Mouse (Mus musculus) liver, embryonic 14.5 days (tissue): ENCODE measurements around the gene Nebl. TPM values are rescaled to one million over a fixed set of nuclear protein-coding genes. Genes with fewer than 3 reads are reported as not detected.
"Not testable (repeated sequence)": the region's sequence is repeated elsewhere in the genome, so short reads cannot be mapped to it uniquely, and the experiment has no call there.

Source experiments
- ATAC-seq: fragments of 200-750 bp; cut with Nextera tagmentation; 2 replicates; pipeline ENCODE4 v1.8.0; 2017; ENCODE audit warnings: moderate number of reproducible peaks, mild to moderate bottlenecking, moderate library complexity; ENCODE audit not compliant: insufficient read depth
- DNase-seq, 3 experiments: peaks; one replicate each; pipeline ENCODE4 v3.0.0-alpha.2; 2012 to 2013; ENCODE audit warnings: low read depth in 3 of 3, low spot score in 3 of 3
- H3K27ac ChIP-seq: fragments of 300-500 bp; sonication (generic); 2 replicates; pipeline ENCODE4 v1.5.1; 2014; ENCODE audit warnings: moderate library complexity, mild to moderate bottlenecking, control low read depth, inconsistent platforms
- H3K27me3 ChIP-seq: fragments of 300-500 bp; sonication (generic); 2 replicates; pipeline ENCODE4 v1.6.1; 2014; ENCODE audit warnings: mild to moderate bottlenecking, low read length, moderate library complexity; ENCODE audit not compliant: control insufficient read depth, insufficient read depth
- H3K36me3 ChIP-seq: fragments of 300-500 bp; sonication (generic); replicated peaks from 2 replicates; pipeline ENCODE4 v1.6.1; 2014; ENCODE audit warnings: low read depth; ENCODE audit not compliant: control insufficient read depth, insufficient read depth
- H3K4me1 ChIP-seq, 2 experiments: fragments of 200-500 bp in 1 of 2; fragments of 300-500 bp in 1 of 2; sonication (generic) in 1 of 2; replicated peaks; 2 replicates each; pipeline ENCODE4 v1.6.1; 2012 to 2014; ENCODE audit warnings: antibody characterized with exemption in 1 of 2, inconsistent platforms in 1 of 2, low read length in 1 of 2; ENCODE audit not compliant: control insufficient read depth in 2 of 2, insufficient read depth in 2 of 2
- H3K4me2 ChIP-seq: fragments of 300-500 bp; sonication (generic); 2 replicates; pipeline ENCODE4 v1.6.1; 2014; ENCODE audit warnings: low read depth, mild to moderate bottlenecking, control low read depth, moderate library complexity
- H3K4me3 ChIP-seq, 2 experiments: fragments of 200-500 bp in 1 of 2; fragments of 300-500 bp in 1 of 2; sonication (generic) in 1 of 2; 2 replicates each; pipeline ENCODE4 v1.5.1; 2012 to 2014; ENCODE audit warnings: low read depth in 2 of 2, low read length in 2 of 2, mild to moderate bottlenecking in 2 of 2, control low read depth in 1 of 2, inconsistent platforms in 1 of 2, moderate library complexity in 1 of 2; ENCODE audit not compliant: insufficient read depth in 1 of 2
- H3K9ac ChIP-seq: fragments of 300-500 bp; sonication (generic); replicated peaks from 2 replicates; pipeline ENCODE4 v1.6.1; 2014; ENCODE audit warnings: mild to moderate bottlenecking, control low read depth, moderate library complexity
- H3K9me3 ChIP-seq: fragments of 300-500 bp; sonication (generic); 2 replicates; pipeline ENCODE4 v1.6.1; 2016; ENCODE audit warnings: low read length, mixed read lengths; ENCODE audit not compliant: control insufficient read depth
- CTCF ChIP-seq: IDR thresholded peaks from 2 replicates; pipeline ENCODE4 v1.5.1; 2016; ENCODE audit warnings: antibody characterized with exemption, low read depth, control low read depth
- EP300 ChIP-seq: IDR thresholded peaks from 2 replicates; pipeline ENCODE4 v1.6.1; 2016; ENCODE audit warnings: antibody characterized with exemption, low read depth
- WGBS: fragments of 180-500 bp; shearing (Covaris S2); extraction: QIAGEN DNeasy Blood & Tissue Kit; methylation state at CpG from one replicate; pipeline ENCODE4 v1.1.7; 2014; ENCODE audit not compliant: insufficient replicate concordance; 5-methylcytosine and 5-hydroxymethylcytosine counted together
- polyA plus RNA-seq, 2 experiments: library from polyadenylated mRNA; depleted of rRNA in 1 of 2; stranded (reverse) in 1 of 2; unstranded in 1 of 2; fragments of >200 nt; fragmentation: Nextera tagmentation in 1 of 2; extraction: Ambion mirVana in 1 of 2; gene quantifications; 2 replicates each; pipeline versions ENCODE4 v1.2.1 to v1.2.3; 2012 to 2014

The Nebl gene
- polyA plus RNA-seq, 2 experiments = 0.21 to 0.22 TPM

DNA sequence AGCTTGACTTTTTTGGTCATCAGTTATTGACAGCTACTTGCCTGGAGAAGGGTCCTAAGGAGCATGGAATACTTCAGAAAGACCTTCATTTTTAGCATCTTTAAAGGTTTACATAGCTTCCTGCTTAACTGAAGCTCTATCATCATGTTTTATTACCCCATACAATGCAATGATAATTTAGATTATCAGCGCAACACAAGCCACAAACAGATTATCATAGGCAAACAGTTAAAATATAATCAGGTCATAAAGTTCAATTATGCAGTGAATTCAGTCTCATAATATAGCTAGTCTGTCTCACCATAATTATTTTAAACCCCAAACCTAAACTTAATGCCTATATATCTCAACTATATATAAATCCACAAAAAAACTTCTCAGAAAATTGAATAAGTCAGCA, 386.6 kb downstream of the Nebl start:
- no peak for ATAC-seq
- Histone ChIP-seq H3K36me3 (no peaks in the 10 kb centered on the region), H3K27ac (no peak overlapping the region), H3K27me3 (no peaks in the 10 kb centered on the region), H3K4me1 (no peaks in the 10 kb centered on the region), H3K4me3 (no peak overlapping the region), H3K4me2 (no peak overlapping the region), H3K9ac (no peak overlapping the region), H3K9me3 (no peaks in the 10 kb centered on the region)
- WGBS = 85% methylated on average over 1 of the region's 1 CpGs
- no peak for DNase-seq
- TF ChIP-seq EP300 (no peak), CTCF (no peak)

DNA sequence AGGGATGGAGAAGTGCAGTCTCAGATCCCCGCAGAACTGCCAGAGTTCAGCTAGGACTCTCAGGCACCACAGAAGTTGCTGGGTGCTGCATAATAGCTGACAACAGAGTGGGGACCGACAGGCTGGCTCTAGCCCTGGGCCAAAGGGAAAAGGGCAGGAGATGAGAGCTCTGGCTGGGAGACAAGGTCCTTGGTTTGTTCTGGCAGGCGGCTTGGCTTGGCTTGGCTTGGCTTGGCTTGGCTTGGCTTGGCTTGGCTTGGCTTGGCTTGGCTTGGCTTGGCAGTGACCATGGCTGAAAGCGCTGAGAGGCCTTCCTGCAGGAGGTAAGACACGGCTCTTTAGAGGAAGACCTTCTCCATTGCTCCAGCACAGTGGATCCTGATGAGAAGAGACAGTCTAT, 395.8 kb downstream of the Nebl start:
- no peaks in the 10 kb centered on the region for H3K36me3 ChIP-seq

DNA sequence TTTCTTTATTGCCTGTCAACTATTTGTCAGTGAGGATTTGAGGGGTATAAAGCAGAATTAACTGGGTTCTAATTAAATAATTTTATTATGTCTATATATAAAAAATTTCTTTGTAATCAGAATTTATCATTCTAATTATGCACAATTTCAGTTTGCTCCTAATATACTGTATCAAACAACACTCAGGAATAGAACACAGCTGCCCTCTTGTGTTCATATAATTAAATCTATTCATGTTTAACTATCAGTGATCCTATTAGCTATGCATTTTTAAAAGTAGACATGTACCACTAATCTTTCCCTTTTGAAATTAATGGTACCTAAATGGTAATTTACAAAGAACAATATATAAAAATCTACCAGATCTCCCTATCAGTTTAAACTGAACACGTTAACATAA, 404.7 kb downstream of the Nebl start:
- ATAC-seq (no peak), DNase-seq (no peak)
- Histone ChIP-seq H3K36me3 (no peaks in the 10 kb centered on the region), H3K27ac (no peak overlapping the region), H3K27me3 (no peaks in the 10 kb centered on the region), H3K4me2 (no peak overlapping the region), H3K9me3 (no peaks in the 10 kb centered on the region), H3K9ac (no peak overlapping the region), H3K4me1 (no peaks in the 10 kb centered on the region), H3K4me3 (no peak overlapping the region)
- 66% methylated on average over 1 of the region's 1 CpGs for WGBS
- no peak for TF ChIP-seq CTCF
- TF ChIP-seq EP300 = no peak

More for the DNA sequence above, 395.8 kb downstream of the Nebl start:
- Histone ChIP-seq H3K4me1 (no peaks in the 10 kb centered on the region), H3K27ac (no peak overlapping the region), H3K27me3 (no peaks in the 10 kb centered on the region), H3K4me2 (no peak overlapping the region), H3K4me3 (no peak overlapping the region), H3K9me3 (no peaks in the 10 kb centered on the region), H3K9ac (no peak overlapping the region)
- no peak for ATAC-seq
- WGBS = 63% methylated on average over 5 of the region's 5 CpGs
- TF ChIP-seq CTCF = no peak
- TF ChIP-seq EP300 = no peak
- DNase-seq = no peak

GRCm38 (mm10) chr2:17316850-17317249, 414.4 kb downstream of the Nebl start:
- no peaks in the 10 kb centered on the region for H3K27me3 ChIP-seq
- no peaks in the 10 kb centered on the region for H3K4me1 ChIP-seq
- no peak overlapping the region for H3K9ac ChIP-seq
- no peaks in the 10 kb centered on the region for H3K9me3 ChIP-seq
- WGBS = 79% methylated on average over 5 of the region's 5 CpGs
- ATAC-seq (no peak), DNase-seq (no peak)
- H3K4me3 ChIP-seq = no peak overlapping the region
- H3K27ac ChIP-seq = no peak overlapping the region
- TF ChIP-seq EP300 = no peak
- TF ChIP-seq CTCF = no peak
- no peak overlapping the region for H3K4me2 ChIP-seq
- H3K36me3 ChIP-seq = no peaks in the 10 kb centered on the region

GRCm38 (mm10) chr2:17301379-17301778, 429.9 kb downstream of the Nebl start:
- Histone ChIP-seq H3K9me3 (no peaks in the 10 kb centered on the region), H3K36me3 (no peaks in the 10 kb centered on the region), H3K4me2 (no peak overlapping the region), H3K4me3 (no peak overlapping the region), H3K27me3 (no peaks in the 10 kb centered on the region), H3K27ac (no peak overlapping the region), H3K4me1 (no peaks in the 10 kb centered on the region), H3K9ac (no peak overlapping the region)
- ATAC-seq (no peak), DNase-seq (no peak)
- TF ChIP-seq EP300 (no peak), CTCF (no peak)

DNA sequence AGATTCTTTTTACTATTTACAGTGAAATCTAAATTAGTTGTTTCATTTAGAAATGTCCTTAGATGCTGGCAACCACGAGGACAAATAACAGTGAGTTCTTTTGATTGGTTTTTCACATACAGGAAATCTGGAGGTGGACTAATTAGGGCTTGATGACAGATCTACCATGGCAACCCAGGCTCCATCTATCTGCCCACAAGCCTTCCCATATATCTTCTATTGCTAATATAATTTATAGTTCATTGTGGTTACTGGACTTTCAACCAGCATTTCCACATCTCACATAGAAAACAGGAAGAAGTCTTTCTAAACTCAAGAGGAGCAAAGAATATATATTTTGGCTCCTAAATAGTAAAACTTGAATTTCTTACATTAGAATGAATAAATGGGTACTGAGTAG, 433.8 kb downstream of the Nebl start:
- H3K9ac ChIP-seq = no peak overlapping the region
- no peaks in the 10 kb centered on the region for H3K4me1 ChIP-seq
- no peak for TF ChIP-seq CTCF
- TF ChIP-seq EP300 = no peak
- no peaks in the 10 kb centered on the region for H3K36me3 ChIP-seq
- no peak for DNase-seq
- H3K4me3 ChIP-seq = no peak overlapping the region
- no peak overlapping the region for H3K4me2 ChIP-seq
- 43% methylated on average over 1 of the region's 1 CpGs for WGBS
- ATAC-seq = no peak
- no peaks in the 10 kb centered on the region for H3K9me3 ChIP-seq
- no peaks in the 10 kb centered on the region for H3K27me3 ChIP-seq
- H3K27ac ChIP-seq = no peak overlapping the region

- not testable (repeated sequence) for H3K36me3 ChIP-seq, ATAC-seq, H3K9me3 ChIP-seq, DNase-seq, H3K9ac ChIP-seq, H3K4me2 ChIP-seq, H3K4me1 ChIP-seq, H3K27ac ChIP-seq, H3K27me3 ChIP-seq, H3K4me3 ChIP-seq
- 59% methylated on average over 4 of the region's 5 CpGs for WGBS
These were observed 436.0 kb downstream of the Nebl start for GRCm38 (mm10) chr2:17295257-17295656.
